Mouse (Mus musculus) lung, embryonic 15.5 days (tissue): ENCODE measurements at regions not wholly inside any gene's neighbourhood (a gene's known extent, or its start where the extent isn't known, plus 50 kb on each side); places are given as distances from the start of the nearest gene placed in this dataset.

ENCODE experiments used
- ATAC-seq: fragments of 200-750 bp; cut with Nextera tagmentation; 2 replicates; pipeline ENCODE4 v1.8.0; 2017; ENCODE audit warnings: moderate number of reproducible peaks, borderline replicate concordance; ENCODE audit not compliant: low FRiP score, low TSS enrichment; ENCODE audit errors: extremely low read depth
- H3K27ac ChIP-seq: fragments of 300-500 bp; sonication (generic); 2 replicates; pipeline ENCODE4 v1.5.1; 2015; ENCODE audit warnings: moderate library complexity, mild to moderate bottlenecking, inconsistent platforms
- H3K27me3 ChIP-seq: fragments of 300-500 bp; sonication (generic); 2 replicates; pipeline ENCODE4 v1.6.1; 2015; ENCODE audit warnings: inconsistent platforms
- H3K36me3 ChIP-seq: fragments of 300-500 bp; sonication (generic); 2 replicates; pipeline ENCODE4 v1.6.1; 2015; ENCODE audit warnings: inconsistent platforms
- H3K4me1 ChIP-seq: fragments of 300-500 bp; sonication (generic); 2 replicates; pipeline ENCODE4 v1.6.1; 2015; ENCODE audit warnings: inconsistent platforms
- H3K4me2 ChIP-seq: fragments of 300-500 bp; sonication (generic); 2 replicates; pipeline ENCODE4 v1.6.1; 2015; ENCODE audit warnings: inconsistent platforms, mild to moderate bottlenecking, moderate library complexity
- H3K4me3 ChIP-seq: fragments of 300-500 bp; sonication (generic); 2 replicates; pipeline ENCODE4 v1.5.1; 2015; ENCODE audit warnings: mild to moderate bottlenecking, inconsistent platforms
- H3K9ac ChIP-seq: fragments of 300-500 bp; sonication (generic); 2 replicates; pipeline ENCODE4 v1.6.1; 2015; ENCODE audit warnings: inconsistent platforms
- H3K9me3 ChIP-seq: fragments of 300-500 bp; sonication (generic); 2 replicates; pipeline ENCODE4 v1.6.1; 2016; ENCODE audit warnings: inconsistent platforms
- WGBS: fragments of 180-500 bp; shearing (Covaris S2); methylation state at CpG from one replicate; pipeline ENCODE4 v1.1.7; 2015; 5-methylcytosine and 5-hydroxymethylcytosine counted together

GRCm38 (mm10) chr3:42516286-42516685 is 773.9 kb downstream of the D3Ertd751e start:
- Histone ChIP-seq H3K36me3 (no peaks in the 10 kb centered on the region), H3K4me1 (no peaks in the 10 kb centered on the region), H3K27me3 (no peaks in the 10 kb centered on the region), H3K9me3 (no peaks in the 10 kb centered on the region), H3K4me3 (no peak overlapping the region), H3K4me2 (no peak overlapping the region), H3K9ac (no peak overlapping the region), H3K27ac (no peak overlapping the region)
- 66% methylated on average over 2 of the region's 2 CpGs for WGBS
- no peak for ATAC-seq

GRCm38 (mm10) chr3:42531397-42531796 is 789.0 kb downstream of the D3Ertd751e start:
- Histone ChIP-seq H3K4me2 (no peak overlapping the region), H3K36me3 (no peaks in the 10 kb centered on the region), H3K4me3 (no peak overlapping the region), H3K27ac (no peak overlapping the region), H3K4me1 (no peaks in the 10 kb centered on the region), H3K9me3 (no peaks in the 10 kb centered on the region), H3K27me3 (no peaks in the 10 kb centered on the region), H3K9ac (no peak overlapping the region)
- 44% methylated on average over 4 of the region's 4 CpGs for WGBS
- ATAC-seq: no peak

DNA sequence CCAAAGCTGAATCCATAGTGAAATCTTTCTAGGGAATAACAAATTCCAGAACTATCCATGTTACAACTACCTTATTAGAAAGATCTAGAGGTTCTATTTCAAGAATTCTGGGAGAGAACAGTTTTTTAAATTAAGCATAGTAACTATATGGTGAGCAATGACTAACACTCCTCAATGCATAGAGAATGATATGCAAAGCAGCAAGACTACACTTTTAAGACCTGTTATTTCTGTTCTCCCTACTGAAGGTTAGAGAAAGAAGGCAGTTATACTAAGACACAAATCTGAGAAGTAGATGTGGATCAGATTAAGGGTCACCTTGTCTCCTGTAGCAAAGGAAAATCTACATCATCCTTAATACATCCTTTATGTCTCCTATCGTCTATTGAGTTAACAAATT is 824.3 kb downstream of the D3Ertd751e start:
- no peaks in the 10 kb centered on the region for H3K36me3 ChIP-seq
- no peaks in the 10 kb centered on the region for H3K9me3 ChIP-seq
- 73% methylated on average over 1 of the region's 1 CpGs for WGBS
- ATAC-seq: no peak
- H3K4me3 ChIP-seq: no peak overlapping the region
- no peak overlapping the region for H3K4me2 ChIP-seq
- H3K9ac ChIP-seq: no peak overlapping the region
- H3K27ac ChIP-seq: no peak overlapping the region
- H3K27me3 ChIP-seq: no peaks in the 10 kb centered on the region
- H3K4me1 ChIP-seq: no peaks in the 10 kb centered on the region

DNA sequence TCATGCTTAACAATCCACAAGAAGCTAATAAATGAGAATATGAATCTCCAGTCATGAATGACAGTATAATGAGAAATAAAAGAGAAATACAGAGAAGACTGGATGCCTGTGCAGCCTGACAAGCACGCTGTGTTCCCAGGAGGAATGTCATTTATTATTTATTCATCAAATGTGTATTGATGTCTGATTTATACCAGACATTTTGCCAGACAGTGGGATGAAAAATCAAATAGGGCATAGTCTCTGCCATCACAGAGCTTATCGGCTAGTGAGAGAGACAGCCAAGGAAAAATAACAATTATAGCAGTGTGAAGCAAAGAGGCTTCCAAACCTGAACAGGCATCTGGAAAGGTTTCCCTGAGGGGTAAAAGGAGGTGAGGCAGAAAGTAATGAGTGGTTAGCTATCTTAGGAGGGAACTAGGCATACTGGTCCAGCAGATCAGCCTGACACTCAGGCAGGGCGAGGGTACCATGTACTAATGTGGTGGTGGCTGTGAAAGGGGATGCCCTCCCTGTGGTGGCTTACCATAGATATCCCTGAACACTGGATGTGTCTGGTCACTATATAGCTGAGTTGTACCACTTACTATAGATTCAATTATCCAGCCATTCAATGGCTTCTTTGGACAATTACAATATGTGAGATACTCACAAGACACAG is 828.1 kb downstream of the D3Ertd751e start:
- no peak for ATAC-seq
- H3K4me2 ChIP-seq: no peak overlapping the region
- H3K27ac ChIP-seq: no peak overlapping the region
- no peaks in the 10 kb centered on the region for H3K4me1 ChIP-seq
- H3K9me3 ChIP-seq: no peaks in the 10 kb centered on the region
- no peaks in the 10 kb centered on the region for H3K36me3 ChIP-seq
- no peak overlapping the region for H3K9ac ChIP-seq
- H3K27me3 ChIP-seq: no peaks in the 10 kb centered on the region
- WGBS: 80% methylated on average over 3 of the region's 3 CpGs
- H3K4me3 ChIP-seq: no peak overlapping the region

DNA sequence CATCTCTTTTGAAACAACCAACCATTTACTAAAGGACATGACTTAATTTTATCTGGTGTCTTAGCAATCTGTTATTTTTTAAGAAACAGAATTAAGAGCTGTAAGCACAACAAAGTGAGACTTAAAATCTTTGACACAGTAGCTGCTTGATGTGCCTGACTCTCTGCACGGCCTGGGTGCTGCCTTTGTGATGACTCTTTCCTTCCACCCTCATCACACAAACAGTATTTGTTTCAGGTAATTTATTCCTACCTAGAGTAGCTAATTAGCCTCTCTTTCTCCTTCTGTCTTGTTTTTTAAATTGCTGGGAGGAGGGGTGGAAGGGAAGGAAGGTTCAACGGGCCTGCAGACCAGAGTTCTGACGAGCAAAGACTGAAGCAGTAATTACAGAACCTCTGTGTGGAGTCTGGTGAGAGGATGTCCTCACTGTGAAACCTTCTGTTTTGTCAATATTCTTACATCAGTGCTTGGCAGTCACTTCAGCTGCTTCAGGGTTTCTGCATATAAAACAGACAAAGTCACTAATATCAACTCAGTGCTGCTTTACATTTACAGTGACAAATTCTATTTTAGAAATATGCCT is 829.6 kb downstream of the D3Ertd751e start:
- H3K4me2 ChIP-seq: no peak overlapping the region
- H3K36me3 ChIP-seq: no peaks in the 10 kb centered on the region
- H3K27ac ChIP-seq: no peak overlapping the region
- H3K9ac ChIP-seq: no peak overlapping the region
- no peak for ATAC-seq
- H3K9me3 ChIP-seq: no peaks in the 10 kb centered on the region
- no peaks in the 10 kb centered on the region for H3K27me3 ChIP-seq
- H3K4me1 ChIP-seq: no peaks in the 10 kb centered on the region
- WGBS: 63% methylated on average over 3 of the region's 3 CpGs
- no peak overlapping the region for H3K4me3 ChIP-seq

DNA sequence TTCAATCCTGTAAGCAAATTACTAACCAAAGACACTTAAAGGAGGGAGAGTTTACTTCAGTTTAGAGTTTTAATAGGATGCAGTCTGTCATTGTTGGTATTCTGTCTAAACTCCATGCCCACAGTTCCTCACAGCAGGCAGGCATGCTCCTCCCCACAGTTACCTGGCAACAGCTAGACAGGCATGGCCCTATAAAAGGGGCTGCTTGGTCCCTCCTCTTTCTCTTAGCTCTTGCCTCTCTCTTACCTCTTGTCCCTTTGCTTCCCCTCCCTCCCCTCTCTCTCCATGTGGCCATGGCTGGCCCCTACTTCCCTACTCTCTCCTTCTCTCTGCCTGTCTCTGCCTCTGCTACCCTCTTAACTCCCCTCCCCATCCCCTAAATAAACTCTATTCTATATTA is 830.7 kb downstream of the D3Ertd751e start:
- Histone ChIP-seq H3K36me3 (no peaks in the 10 kb centered on the region), H3K4me3 (no peak overlapping the region), H3K27me3 (no peaks in the 10 kb centered on the region), H3K4me1 (no peaks in the 10 kb centered on the region), H3K9me3 (no peaks in the 10 kb centered on the region), H3K27ac (no peak overlapping the region), H3K9ac (no peak overlapping the region), H3K4me2 (no peak overlapping the region)
- no peak for ATAC-seq

GRCm38 (mm10) chr3:42582311-42582710 is 839.9 kb downstream of the D3Ertd751e start:
- no peaks in the 10 kb centered on the region for H3K4me1 ChIP-seq
- no peak overlapping the region for H3K9ac ChIP-seq
- WGBS: 13% methylated on average over 1 of the region's 1 CpGs
- no peaks in the 10 kb centered on the region for H3K36me3 ChIP-seq
- no peak overlapping the region for H3K27ac ChIP-seq
- no peaks in the 10 kb centered on the region for H3K27me3 ChIP-seq
- ATAC-seq: no peak
- no peak overlapping the region for H3K4me3 ChIP-seq
- H3K9me3 ChIP-seq: no peaks in the 10 kb centered on the region
- H3K4me2 ChIP-seq: no peak overlapping the region

GRCm38 (mm10) chr3:42587296-42587932 is 845.0 kb downstream of the D3Ertd751e start:
- no peaks in the 10 kb centered on the region for H3K36me3 ChIP-seq
- 70% methylated on average over 6 of the region's 6 CpGs for WGBS
- H3K4me1 ChIP-seq: no peaks in the 10 kb centered on the region
- no peak for ATAC-seq
- H3K4me2 ChIP-seq: no peak overlapping the region
- no peaks in the 10 kb centered on the region for H3K27me3 ChIP-seq
- no peak overlapping the region for H3K9ac ChIP-seq
- no peak overlapping the region for H3K27ac ChIP-seq
- H3K9me3 ChIP-seq: no peaks in the 10 kb centered on the region
- H3K4me3 ChIP-seq: no peak overlapping the region

- H3K9me3 ChIP-seq: no peaks in the 10 kb centered on the region
- no peaks in the 10 kb centered on the region for H3K4me1 ChIP-seq
- no peak overlapping the region for H3K4me3 ChIP-seq
- H3K27me3 ChIP-seq: no peaks in the 10 kb centered on the region
- H3K9ac ChIP-seq: no peak overlapping the region
- H3K36me3 ChIP-seq: no peaks in the 10 kb centered on the region
- no peak overlapping the region for H3K27ac ChIP-seq
- no peak overlapping the region for H3K4me2 ChIP-seq
- ATAC-seq: no peak
- WGBS: 90% methylated on average over 2 of the region's 2 CpGs
Measured at GRCm38 (mm10) chr3:42589516-42589915, 847.1 kb downstream of the D3Ertd751e start.

DNA sequence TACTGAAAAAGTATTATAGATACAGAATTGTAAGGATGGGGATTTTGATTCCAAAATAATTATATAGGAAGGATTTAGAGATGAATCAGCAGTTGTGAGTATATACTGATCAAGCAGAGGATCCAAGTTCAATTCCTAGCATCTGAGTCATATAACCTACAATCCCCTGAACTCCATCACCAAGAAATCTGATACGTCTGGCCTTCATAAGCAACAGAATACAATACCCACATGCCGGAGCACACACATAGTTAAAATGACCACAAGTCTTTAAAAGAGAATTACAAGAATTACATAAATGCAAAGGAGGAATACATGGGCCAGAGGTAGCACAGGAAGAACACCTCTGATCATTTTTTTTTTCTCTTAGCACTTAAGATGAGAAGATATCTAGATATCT is 847.7 kb downstream of the D3Ertd751e start:
- Histone ChIP-seq H3K27me3 (no peaks in the 10 kb centered on the region), H3K4me2 (no peak overlapping the region), H3K9me3 (no peaks in the 10 kb centered on the region), H3K36me3 (no peaks in the 10 kb centered on the region), H3K27ac (no peak overlapping the region), H3K4me1 (no peaks in the 10 kb centered on the region), H3K9ac (no peak overlapping the region), H3K4me3 (no peak overlapping the region)
- ATAC-seq: no peak
- WGBS: 86% methylated on average over 2 of the region's 2 CpGs

DNA sequence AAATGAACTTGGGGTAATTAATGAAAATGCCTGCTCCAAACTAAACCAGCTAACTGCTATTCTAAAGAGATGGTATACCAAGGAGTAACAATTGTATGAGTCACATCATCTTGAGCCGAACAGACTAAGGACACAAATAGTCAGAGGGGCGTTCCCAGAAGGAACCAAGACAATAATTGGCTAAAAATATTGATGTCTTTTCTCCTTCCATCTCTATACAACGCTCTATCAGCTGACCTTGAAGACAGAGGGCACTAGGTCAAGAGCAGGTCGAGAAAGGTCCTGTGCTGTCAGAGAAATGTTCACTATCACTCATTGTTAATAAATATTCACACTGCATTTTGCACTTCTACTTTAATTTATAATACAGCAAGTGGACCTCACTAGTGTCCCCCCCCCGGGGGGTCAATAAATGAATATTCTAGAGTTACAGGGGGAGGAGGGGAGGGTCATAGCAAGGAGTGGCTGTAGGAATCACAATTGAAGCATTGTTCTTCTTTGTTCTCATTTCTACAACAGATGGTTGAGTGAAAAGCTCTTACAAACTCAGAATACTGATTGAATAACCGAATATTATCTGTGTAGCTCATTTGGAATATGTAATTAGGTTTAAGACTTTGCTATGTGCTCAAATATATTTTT is 851.5 kb downstream of the D3Ertd751e start:
- H3K36me3 ChIP-seq: no peaks in the 10 kb centered on the region
- 65% methylated on average over 6 of the region's 6 CpGs for WGBS
- no peaks in the 10 kb centered on the region for H3K9me3 ChIP-seq
- H3K4me2 ChIP-seq: no peak overlapping the region
- H3K27me3 ChIP-seq: no peaks in the 10 kb centered on the region
- ATAC-seq: no peak
- H3K4me1 ChIP-seq: no peaks in the 10 kb centered on the region
- no peak overlapping the region for H3K4me3 ChIP-seq
- no peak overlapping the region for H3K27ac ChIP-seq
- H3K9ac ChIP-seq: no peak overlapping the region

DNA sequence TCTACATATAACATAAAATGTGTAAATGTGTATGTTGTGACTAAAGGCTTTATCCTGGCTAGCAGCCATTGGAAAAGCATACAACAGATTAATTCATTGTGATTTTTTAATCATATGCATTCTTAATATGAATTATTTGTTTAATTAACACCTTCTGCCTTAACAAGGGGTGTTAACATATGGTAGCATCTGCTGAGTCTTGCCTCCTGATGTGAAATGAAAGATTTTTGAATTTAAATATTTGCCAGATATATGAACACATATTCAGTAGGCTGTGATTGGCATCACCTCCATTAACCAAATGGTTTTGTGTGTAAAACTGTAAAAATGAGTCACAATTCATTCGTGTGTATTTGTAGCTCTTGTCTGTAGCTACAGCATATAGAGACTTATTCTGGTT is 854.3 kb downstream of the D3Ertd751e start:
- no peaks in the 10 kb centered on the region for H3K27me3 ChIP-seq
- no peak for ATAC-seq
- H3K27ac ChIP-seq: no peak overlapping the region
- no peak overlapping the region for H3K4me2 ChIP-seq
- no peak overlapping the region for H3K9ac ChIP-seq
- H3K4me3 ChIP-seq: no peak overlapping the region
- no peaks in the 10 kb centered on the region for H3K4me1 ChIP-seq
- no peaks in the 10 kb centered on the region for H3K9me3 ChIP-seq
- H3K36me3 ChIP-seq: no peaks in the 10 kb centered on the region
- 82% methylated on average over 1 of the region's 1 CpGs for WGBS
